Mouse (Mus musculus) urinary bladder, postnatal 10 days (tissue): ENCODE results near the gene Tfcp2.
A peak's percentile ranks its signal among the peaks of the same experiment; 100 is the strongest.

Experiments
- DNase-seq: peaks from one replicate; pipeline ENCODE4 v3.0.0; 2022; ENCODE audit warnings: low spot score

Tfcp2 gene

GRCm38 (mm10) chr15:100551326-100552307 is at the start of gene Tfcp2:
TSS of gene Tfcp2 (minus strand) at chr15:100552008.
- peak; percentile 95 for DNase-seq

GRCm38 (mm10) chr15:100600696-100601272 is 49.0 kb upstream of the Tfcp2 start:
- no peak for DNase-seq

GRCm38 (mm10) chr15:100600047-100600695 is 48.4 kb upstream of the Tfcp2 start:
- DNase-seq = no peak

- no peak for DNase-seq
Measured at GRCm38 (mm10) chr15:100599276-100600046, 47.7 kb upstream of the Tfcp2 start, which contains the start of gene Pou6f1. TSS of gene Pou6f1 (minus strand) at chr15:100599984.

- no peak for DNase-seq
Measured at GRCm38 (mm10) chr15:100598883-100599275, 47.1 kb upstream of the Tfcp2 start.

GRCm38 (mm10) chr15:100598287-100598882 is 46.6 kb upstream of the Tfcp2 start:
- DNase-seq = no peak

- no peak for DNase-seq
Measured at GRCm38 (mm10) chr15:100592817-100593216, 41.0 kb upstream of the Tfcp2 start.

- DNase-seq = no peak
Measured at GRCm38 (mm10) chr15:100590436-100590835, 38.6 kb upstream of the Tfcp2 start.

GRCm38 (mm10) chr15:100588297-100588696 is 36.5 kb upstream of the Tfcp2 start:
- no peak for DNase-seq

GRCm38 (mm10) chr15:100587166-100587565 is 35.4 kb upstream of the Tfcp2 start:
- DNase-seq = no peak

- DNase-seq = no peak
Measured at GRCm38 (mm10) chr15:100585931-100586330, 34.1 kb upstream of the Tfcp2 start.

GRCm38 (mm10) chr15:100580108-100580507 is 28.3 kb upstream of the Tfcp2 start:
- DNase-seq = no peak

- DNase-seq = no peak
Measured at GRCm38 (mm10) chr15:100577972-100578371, 26.2 kb upstream of the Tfcp2 start.

GRCm38 (mm10) chr15:100576810-100577209 is 25.0 kb upstream of the Tfcp2 start:
- DNase-seq = no peak

GRCm38 (mm10) chr15:100576392-100576791 is 24.6 kb upstream of the Tfcp2 start:
- no peak for DNase-seq

- DNase-seq = no peak
Measured at GRCm38 (mm10) chr15:100575366-100575765, 23.6 kb upstream of the Tfcp2 start.

GRCm38 (mm10) chr15:100574378-100574777 is 22.6 kb upstream of the Tfcp2 start:
- no peak for DNase-seq

GRCm38 (mm10) chr15:100573946-100574345 is 22.1 kb upstream of the Tfcp2 start:
- DNase-seq = no peak

- no peak for DNase-seq
Measured at GRCm38 (mm10) chr15:100569239-100569638, 17.4 kb upstream of the Tfcp2 start.

GRCm38 (mm10) chr15:100566531-100566930 is 14.7 kb upstream of the Tfcp2 start:
- DNase-seq = no peak

GRCm38 (mm10) chr15:100557705-100558433 is 6.1 kb upstream of the Tfcp2 start:
- DNase-seq = no peak
